Mouse (Mus musculus): ENCODE data around the gene Elmo1. TPM values are rescaled to one million over a fixed set of nuclear protein-coding genes. Genes with fewer than 3 reads are reported as not detected.
A peak's percentile ranks its signal among the peaks of the same experiment; 100 is the strongest.

Elmo1 gene
- total RNA-seq, 2 experiments from 2014 or later, result 45.7 to 47.2 TPM

GRCm38 (mm10) chr13:20092301-20092700, 1.9 kb downstream of the Elmo1 start:
- intact Hi-C loops (cut with DNase I), result loop anchor here (5.0 kb wide), 3 partner anchors 90 to 200 kb away; no protein-coding TSS in a partner anchor
- DNase-seq (ENCODE audit: extremely low spot score in 1 of 2, low spot score in 2 of 2), result no peak

- intact Hi-C loops (cut with DNase I), result loop anchor here (5.0 kb wide), 3 partner anchors 89 to 199 kb away; no protein-coding TSS in a partner anchor
- DNase-seq (ENCODE audit: extremely low spot score in 1 of 2, low spot score in 2 of 2), result peak in 1 of 2 experiments; percentile 61
These were observed 3.1 kb downstream of the Elmo1 start for GRCm38 (mm10) chr13:20093307-20094045.

GRCm38 (mm10) chr13:20094916-20095700, 4.7 kb downstream of the Elmo1 start:
- intact Hi-C loops (cut with DNase I), result loop anchor here (5.0 kb wide), 3 partner anchors 87 to 197 kb away; no protein-coding TSS in a partner anchor
- no peak for DNase-seq (ENCODE audit: extremely low spot score in 1 of 2, low spot score in 2 of 2)

- intact Hi-C loops (cut with DNase I), result no loop called here
These were observed 6.7 kb downstream of the Elmo1 start for GRCm38 (mm10) chr13:20097006-20097617.

GRCm38 (mm10) chr13:20097934-20098593, 7.7 kb downstream of the Elmo1 start:
- intact Hi-C loops (cut with DNase I), result no loop called here
- DNase-seq (ENCODE audit: extremely low spot score in 1 of 2, low spot score in 2 of 2), result no peak

More at GRCm38 (mm10) chr13:20097006-20097617, 6.7 kb downstream of the Elmo1 start:
- DNase-seq (ENCODE audit: extremely low spot score in 1 of 2, low spot score in 2 of 2), result no peak

GRCm38 (mm10) chr13:20098594-20098965, 8.2 kb downstream of the Elmo1 start:
- intact Hi-C loops (cut with DNase I), result no loop called here
- DNase-seq (ENCODE audit: extremely low spot score in 1 of 2, low spot score in 2 of 2), result no peak

- intact Hi-C loops (cut with DNase I), result no loop called here
- peak in 1 of 2 experiments; percentile 82 for DNase-seq (ENCODE audit: extremely low spot score in 1 of 2, low spot score in 2 of 2)
These were observed 9.2 kb downstream of the Elmo1 start for GRCm38 (mm10) chr13:20099546-20099945.

GRCm38 (mm10) chr13:20100357-20100756, 10.0 kb downstream of the Elmo1 start:
- intact Hi-C loops (cut with DNase I), result no loop called here

GRCm38 (mm10) chr13:20101691-20102090, 11.3 kb downstream of the Elmo1 start:
- DNase-seq (ENCODE audit: extremely low spot score in 1 of 2, low spot score in 2 of 2), result no peak
- intact Hi-C loops (cut with DNase I), result no loop called here

More at GRCm38 (mm10) chr13:20100357-20100756, 10.0 kb downstream of the Elmo1 start:
- DNase-seq (ENCODE audit: extremely low spot score in 1 of 2, low spot score in 2 of 2), result no peak

- intact Hi-C loops (cut with DNase I), result no loop called here
These were observed 14.4 kb downstream of the Elmo1 start for GRCm38 (mm10) chr13:20104791-20105190.

GRCm38 (mm10) chr13:20105996-20106395, 15.6 kb downstream of the Elmo1 start:
- intact Hi-C loops (cut with DNase I), result no loop called here

More at GRCm38 (mm10) chr13:20104791-20105190, 14.4 kb downstream of the Elmo1 start:
- no peak for DNase-seq (ENCODE audit: extremely low spot score in 1 of 2, low spot score in 2 of 2)

GRCm38 (mm10) chr13:20107953-20108498, 17.6 kb downstream of the Elmo1 start:
- intact Hi-C loops (cut with DNase I), result no loop called here
- DNase-seq (ENCODE audit: extremely low spot score in 1 of 2, low spot score in 2 of 2), result no peak

More at GRCm38 (mm10) chr13:20105996-20106395, 15.6 kb downstream of the Elmo1 start:
- DNase-seq (ENCODE audit: extremely low spot score in 1 of 2, low spot score in 2 of 2), result no peak

GRCm38 (mm10) chr13:20108956-20109355, 18.6 kb downstream of the Elmo1 start:
- DNase-seq (ENCODE audit: extremely low spot score in 1 of 2, low spot score in 2 of 2), result no peak
- intact Hi-C loops (cut with DNase I), result no loop called here

- intact Hi-C loops (cut with DNase I), result no loop called here
- DNase-seq (ENCODE audit: extremely low spot score in 1 of 2, low spot score in 2 of 2), result no peak
These were observed 19.1 kb downstream of the Elmo1 start for GRCm38 (mm10) chr13:20109446-20109845.

- intact Hi-C loops (cut with DNase I), result no loop called here
- no peak for DNase-seq (ENCODE audit: extremely low spot score in 1 of 2, low spot score in 2 of 2)
These were observed 19.7 kb downstream of the Elmo1 start for GRCm38 (mm10) chr13:20109987-20110680.

GRCm38 (mm10) chr13:20111256-20111800, 20.9 kb downstream of the Elmo1 start:
- intact Hi-C loops (cut with DNase I), result no loop called here
- no peak for DNase-seq (ENCODE audit: extremely low spot score in 1 of 2, low spot score in 2 of 2)

- intact Hi-C loops (cut with DNase I), result no loop called here
- DNase-seq (ENCODE audit: extremely low spot score in 1 of 2, low spot score in 2 of 2), result no peak
These were observed 24.9 kb downstream of the Elmo1 start for GRCm38 (mm10) chr13:20115131-20115907.
